Mouse (Mus musculus): ENCODE results near the gene H2-T23.
A peak's percentile ranks its signal among the peaks of the same experiment; 100 is the strongest.

H2-T23 gene

DNA sequence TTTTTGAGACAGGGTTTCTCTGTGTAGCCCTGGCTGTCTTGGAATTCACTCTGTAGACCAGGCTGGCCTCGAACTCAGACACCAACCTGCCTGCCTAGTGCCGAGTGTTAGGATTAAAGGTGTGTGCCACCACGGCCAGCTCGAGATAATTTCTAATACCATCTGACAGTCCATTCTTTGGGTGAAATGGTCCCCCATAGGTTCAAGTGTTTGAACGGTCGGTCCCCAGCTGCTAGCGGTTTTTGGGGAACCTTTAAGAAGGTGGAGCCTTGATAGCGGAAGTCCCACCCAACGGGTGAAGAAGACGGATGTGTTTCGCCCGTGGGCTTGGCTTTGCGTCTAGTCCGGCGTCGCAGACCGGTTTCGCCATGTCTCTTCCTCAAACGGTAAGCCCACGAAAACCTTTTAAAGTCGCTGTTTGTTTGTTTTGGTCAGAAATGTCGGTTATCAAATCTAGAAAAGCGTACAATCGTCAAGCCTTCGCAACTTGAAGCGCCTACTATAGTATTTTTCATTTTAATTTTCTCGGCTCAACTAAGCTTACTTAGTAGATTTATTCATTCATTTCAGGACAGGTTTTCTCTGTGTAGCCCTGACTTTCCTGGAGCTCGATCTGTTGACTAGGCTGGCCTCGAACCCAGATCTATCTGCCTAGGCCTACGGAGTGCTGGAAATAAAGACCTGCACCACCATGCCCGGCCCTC, 38.3 kb downstream of the H2-T23 start:
- DNase-seq (ENCODE audit: low read depth, low spot score), result peak; percentile 68

DNA sequence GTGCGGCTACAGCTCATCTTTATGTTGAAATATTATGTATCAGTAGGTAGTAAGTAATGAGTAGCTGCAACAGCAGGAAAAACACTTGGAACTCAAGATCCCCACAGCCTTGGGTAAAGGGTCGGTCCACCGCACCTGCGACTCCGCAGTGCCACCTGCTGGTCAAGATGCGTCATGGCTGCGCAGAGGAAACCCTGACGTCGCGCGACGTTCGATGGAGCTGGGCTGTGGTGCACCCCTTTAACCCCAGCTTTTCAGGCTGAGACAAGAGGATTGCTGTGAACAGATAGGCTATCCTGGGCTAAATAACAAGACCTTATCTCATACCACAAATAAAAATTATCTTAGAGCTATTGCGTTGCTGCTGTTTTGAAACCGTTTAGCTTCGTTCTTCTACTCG, 39.0 kb downstream of the H2-T23 start:
- DNase-seq (ENCODE audit: low read depth, low spot score), result peak; percentile 74

DNA sequence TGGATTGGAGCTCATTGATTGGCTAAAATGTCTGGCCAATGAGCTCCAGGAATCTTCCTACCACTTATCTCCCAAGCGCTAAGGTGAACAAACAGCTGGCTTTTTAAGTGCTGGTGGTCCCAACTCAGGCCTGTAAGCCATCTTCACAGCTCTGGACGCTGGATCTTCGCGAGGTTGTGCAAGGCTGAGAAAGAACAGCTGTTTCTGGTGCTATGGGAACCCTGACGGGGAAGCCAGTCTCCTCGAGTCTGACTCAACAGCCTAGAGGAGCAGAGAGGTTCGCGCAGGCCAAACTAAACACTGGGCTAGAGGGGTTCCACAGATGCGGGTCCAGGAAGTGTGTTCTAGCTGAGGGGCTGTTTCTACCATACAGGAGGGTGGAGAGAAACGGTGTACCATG, 40.9 kb downstream of the H2-T23 start:
- no peak for DNase-seq (ENCODE audit: low read depth, low spot score)

DNA sequence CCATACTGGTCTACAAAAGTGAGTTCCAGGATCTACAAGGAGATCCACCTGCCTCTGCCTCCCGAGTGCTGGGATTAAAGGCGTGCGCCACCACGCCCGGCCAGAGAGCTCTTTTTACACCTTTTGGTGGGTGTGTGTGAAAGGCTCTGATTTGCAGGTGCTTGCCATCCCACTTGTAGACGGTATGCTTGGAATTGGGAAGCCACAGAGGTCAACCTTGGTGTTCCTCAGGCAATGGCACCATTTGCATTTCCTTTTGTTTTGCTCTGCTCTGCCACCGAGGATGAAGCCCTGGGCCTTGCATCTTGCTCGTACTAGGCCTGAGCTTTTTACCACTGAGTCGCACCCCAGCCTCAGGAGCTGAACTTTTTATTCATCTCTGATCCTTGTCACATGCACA, 50.9 kb downstream of the H2-T23 start:
- no peak for DNase-seq (ENCODE audit: low read depth, low spot score)

DNA sequence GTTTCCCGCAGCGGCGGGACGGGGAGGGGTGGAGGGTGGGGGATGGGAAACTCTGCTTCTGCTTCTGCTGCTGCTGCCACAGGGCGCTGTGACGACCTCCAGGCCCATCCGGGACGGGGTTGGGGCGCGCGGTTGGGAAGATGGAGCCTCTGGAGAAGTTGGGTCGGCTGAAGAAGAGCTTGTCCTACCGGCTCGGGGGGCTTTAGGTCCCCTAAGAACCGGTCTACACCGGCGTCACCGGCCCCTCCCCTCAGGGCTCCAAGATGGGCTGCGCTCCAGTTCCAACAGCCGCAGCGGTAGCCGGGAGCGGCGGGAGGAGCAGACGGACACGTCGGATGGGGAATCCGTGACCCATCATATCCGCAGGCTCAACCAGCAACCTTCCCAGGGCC, 52.3 kb downstream of the H2-T23 start:
- no peak for DNase-seq (ENCODE audit: low read depth, low spot score)
